Mouse (Mus musculus): ENCODE results near the gene Ikzf1.

Gene Ikzf1

GRCm38 (mm10) chr11:11808035-11808819, 123.4 kb downstream of the Ikzf1 start:
- no peak for DNase-seq (ENCODE audit: low spot score in 2 of 2)

GRCm38 (mm10) chr11:11808820-11809403, 124.1 kb downstream of the Ikzf1 start, which contains the start of gene Fignl1:
Gene Fignl1, minus strand, starts transcription at chr11:11808962.
- peak; percentile 95 for DNase-seq (ENCODE audit: low spot score in 2 of 2)

- DNase-seq (ENCODE audit: low spot score in 2 of 2): no peak
Measured at GRCm38 (mm10) chr11:11809404-11810175, 124.8 kb downstream of the Ikzf1 start.

- peak in 1 of 2 experiments; percentile 62 for DNase-seq (ENCODE audit: low spot score in 2 of 2)
Measured at GRCm38 (mm10) chr11:11811906-11812480, 127.2 kb downstream of the Ikzf1 start.

- no peak for DNase-seq (ENCODE audit: low spot score in 2 of 2)
Measured at GRCm38 (mm10) chr11:11815737-11816136, 130.9 kb downstream of the Ikzf1 start.

- no peak for DNase-seq (ENCODE audit: low spot score in 2 of 2)
Measured at GRCm38 (mm10) chr11:11818797-11819196, 134.0 kb downstream of the Ikzf1 start.

GRCm38 (mm10) chr11:11819206-11819605, 134.4 kb downstream of the Ikzf1 start:
- no peak for DNase-seq (ENCODE audit: low spot score in 2 of 2)

- peak; percentile 61 to 85 for DNase-seq (ENCODE audit: low spot score in 2 of 2)
Measured at GRCm38 (mm10) chr11:11820251-11820650, 135.4 kb downstream of the Ikzf1 start.

GRCm38 (mm10) chr11:11820737-11821136, 135.9 kb downstream of the Ikzf1 start:
- peak in 1 of 2 experiments; percentile 30 for DNase-seq (ENCODE audit: low spot score in 2 of 2)

GRCm38 (mm10) chr11:11821387-11821975, 136.7 kb downstream of the Ikzf1 start:
- no peak for DNase-seq (ENCODE audit: low spot score in 2 of 2)
